Mouse (Mus musculus): ENCODE measurements around the gene Atxn1. TPM values are rescaled to one million over a fixed set of nuclear protein-coding genes. Genes with fewer than 3 reads are reported as not detected.
A peak's percentile ranks its signal among the peaks of the same experiment; 100 is the strongest.

The Atxn1 gene
- polyA plus RNA-seq, 1 experiment from 2014 or later = 8.2 TPM

- ATAC-seq (ENCODE audit: low read depth) = no peak
- H3K9ac ChIP-seq = no peak overlapping the region
- H3K4me1 ChIP-seq (replicated peaks) = peaks cover 7% of the 10 kb centered on the region
- no peak overlapping the region for H3K27ac ChIP-seq (replicated peaks)
- H3K4me2 ChIP-seq = no peak overlapping the region
- H3K27me3 ChIP-seq = no peaks in the 10 kb centered on the region
- H3K9me3 ChIP-seq = no peaks in the 10 kb centered on the region
- WGBS = 90% methylated on average over 8 of the region's 8 CpGs
- peaks cover 3% of the 10 kb centered on the region; the same call in 1 of the 2 replicates for H3K36me3 ChIP-seq
- H3K4me3 ChIP-seq = no peak overlapping the region
Observed at GRCm38 (mm10) chr13:45827046-45827596, 137.7 kb downstream of the Atxn1 start.

- Histone ChIP-seq H3K9me3 (no peaks in the 10 kb centered on the region), H3K4me3 (no peak overlapping the region), H3K4me1 (replicated peaks) (peaks cover 4% of the 10 kb centered on the region), H3K36me3 (peaks cover 3% of the 10 kb centered on the region; the same call in 1 of the 2 replicates), H3K9ac (no peak overlapping the region), H3K27ac (replicated peaks) (no peak overlapping the region), H3K4me2 (no peak overlapping the region), H3K27me3 (no peaks in the 10 kb centered on the region)
- WGBS = 94% methylated on average over 4 of the region's 4 CpGs
- no peak for ATAC-seq (ENCODE audit: low read depth)
Observed at GRCm38 (mm10) chr13:45822491-45822829, 142.3 kb downstream of the Atxn1 start.

GRCm38 (mm10) chr13:45821764-45822490 lies 142.9 kb downstream of the Atxn1 start:
- H3K9me3 ChIP-seq = no peaks in the 10 kb centered on the region
- no peak overlapping the region for H3K27ac ChIP-seq (replicated peaks)

GRCm38 (mm10) chr13:45820473-45821230 lies 144.2 kb downstream of the Atxn1 start:
- no peaks in the 10 kb centered on the region for H3K36me3 ChIP-seq
- no peak for ATAC-seq (ENCODE audit: low read depth)

More at GRCm38 (mm10) chr13:45821764-45822490, 142.9 kb downstream of the Atxn1 start:
- Histone ChIP-seq H3K4me3 (no peak overlapping the region), H3K27me3 (no peaks in the 10 kb centered on the region), H3K36me3 (peaks cover 3% of the 10 kb centered on the region; the same call in 1 of the 2 replicates), H3K4me1 (replicated peaks) (no peaks in the 10 kb centered on the region), H3K4me2 (no peak overlapping the region), H3K9ac (no peak overlapping the region)
- ATAC-seq (ENCODE audit: low read depth) = no peak
- 95% methylated on average over 7 of the region's 7 CpGs for WGBS

GRCm38 (mm10) chr13:45816670-45817069 lies 148.1 kb downstream of the Atxn1 start:
- no peak overlapping the region for H3K4me3 ChIP-seq
- 72% methylated on average over 1 of the region's 1 CpGs for WGBS
- no peaks in the 10 kb centered on the region for H3K9me3 ChIP-seq
- no peak overlapping the region for H3K9ac ChIP-seq
- no peaks in the 10 kb centered on the region for H3K27me3 ChIP-seq
- no peak overlapping the region for H3K27ac ChIP-seq (replicated peaks)
- H3K36me3 ChIP-seq = no peaks in the 10 kb centered on the region
- ATAC-seq (ENCODE audit: low read depth) = no peak
- H3K4me2 ChIP-seq = no peak overlapping the region
- no peaks in the 10 kb centered on the region for H3K4me1 ChIP-seq (replicated peaks)

More at GRCm38 (mm10) chr13:45820473-45821230, 144.2 kb downstream of the Atxn1 start:
- Histone ChIP-seq H3K4me1 (replicated peaks) (no peaks in the 10 kb centered on the region), H3K27ac (replicated peaks) (peak overlapping the region; percentile 55), H3K4me3 (no peak overlapping the region), H3K9ac (no peak overlapping the region), H3K4me2 (no peak overlapping the region), H3K9me3 (no peaks in the 10 kb centered on the region), H3K27me3 (no peaks in the 10 kb centered on the region)
- WGBS = 44% methylated on average over 15 of the region's 15 CpGs

- peak overlapping the region; percentile 38; the same call in 1 of the 2 replicates for H3K9ac ChIP-seq
- no peaks in the 10 kb centered on the region for H3K36me3 ChIP-seq
- H3K9me3 ChIP-seq = no peaks in the 10 kb centered on the region
- peak overlapping the region; percentile 24; the same call in 1 of the 2 replicates for H3K27ac ChIP-seq (replicated peaks)
- no peaks in the 10 kb centered on the region for H3K27me3 ChIP-seq
- WGBS = 34% methylated on average over 16 of the region's 16 CpGs
- ATAC-seq (ENCODE audit: low read depth) = peak; percentile 63; the same call in 1 of the 2 replicates
- no peak overlapping the region for H3K4me3 ChIP-seq
- H3K4me2 ChIP-seq = peak overlapping the region; percentile 27
- peaks cover 36% of the 10 kb centered on the region for H3K4me1 ChIP-seq (replicated peaks)
Observed at GRCm38 (mm10) chr13:45809777-45810410, 154.9 kb downstream of the Atxn1 start.

- Histone ChIP-seq H3K9ac (0 out of 2 replicates have a peak overlapping the region, but pooled peaks have one; percentile 31), H3K27me3 (no peaks in the 10 kb centered on the region), H3K9me3 (no peaks in the 10 kb centered on the region), H3K36me3 (no peaks in the 10 kb centered on the region), H3K4me1 (replicated peaks) (peaks cover 36% of the 10 kb centered on the region), H3K4me2 (peak overlapping the region; percentile 51), H3K4me3 (peak overlapping the region; percentile 24), H3K27ac (replicated peaks) (no peak overlapping the region)
- WGBS = 29% methylated on average over 18 of the region's 18 CpGs
- 0 out of 2 replicates have a peak, but pooled peaks have one; percentile 33 for ATAC-seq (ENCODE audit: low read depth)
Observed at GRCm38 (mm10) chr13:45807593-45808043, 157.2 kb downstream of the Atxn1 start.

GRCm38 (mm10) chr13:45806600-45807525 lies 157.9 kb downstream of the Atxn1 start:
- 46% methylated on average over 18 of the region's 18 CpGs for WGBS
- H3K36me3 ChIP-seq = no peaks in the 10 kb centered on the region
- H3K27ac ChIP-seq (replicated peaks) = no peak overlapping the region
- peaks cover 36% of the 10 kb centered on the region for H3K4me1 ChIP-seq (replicated peaks)
- H3K4me2 ChIP-seq = peak overlapping the region; percentile 51
- no peak overlapping the region for H3K9ac ChIP-seq
- no peak for ATAC-seq (ENCODE audit: low read depth)
- no peaks in the 10 kb centered on the region for H3K27me3 ChIP-seq
- H3K4me3 ChIP-seq = peak overlapping the region; percentile 24; the same call in 1 of the 2 replicates
- H3K9me3 ChIP-seq = no peaks in the 10 kb centered on the region

- no peak overlapping the region for H3K27ac ChIP-seq (replicated peaks)
- H3K9ac ChIP-seq = no peak overlapping the region
- H3K4me1 ChIP-seq (replicated peaks) = peaks cover 36% of the 10 kb centered on the region
- no peaks in the 10 kb centered on the region for H3K27me3 ChIP-seq
- H3K4me3 ChIP-seq = no peak overlapping the region
- H3K36me3 ChIP-seq = no peaks in the 10 kb centered on the region
- H3K9me3 ChIP-seq = no peaks in the 10 kb centered on the region
- no peak for ATAC-seq (ENCODE audit: low read depth)
- 36% methylated on average over 9 of the region's 9 CpGs for WGBS
- no peak overlapping the region for H3K4me2 ChIP-seq
Observed at GRCm38 (mm10) chr13:45805915-45806599, 158.8 kb downstream of the Atxn1 start.

GRCm38 (mm10) chr13:45802620-45803410 lies 162.0 kb downstream of the Atxn1 start:
- 91% methylated on average over 15 of the region's 15 CpGs for WGBS

More at GRCm38 (mm10) chr13:45802620-45803410, 162.0 kb downstream of the Atxn1 start:
- Histone ChIP-seq H3K27ac (replicated peaks) (no peak overlapping the region), H3K4me2 (no peak overlapping the region), H3K27me3 (no peaks in the 10 kb centered on the region), H3K36me3 (no peaks in the 10 kb centered on the region), H3K9ac (no peak overlapping the region), H3K4me1 (replicated peaks) (peaks cover 19% of the 10 kb centered on the region), H3K4me3 (no peak overlapping the region), H3K9me3 (no peaks in the 10 kb centered on the region)
- ATAC-seq (ENCODE audit: low read depth) = no peak

Measured in neural tube, embryonic 13.5 days (tissue).